Comparison of ENCODE assay signal across 8 mouse cellular contexts in genomic region chr7:100431103-100431502, GRCm38 (mm10). TPM values are rescaled to one million over a fixed set of nuclear protein-coding genes. Genes with fewer than 3 reads are reported as not detected.
DNase-seq lines count a peak whose midpoint lies in the region; ATAC-seq and TF ChIP-seq lines count a peak whose summit lies in the region.

No protein-coding gene starts in this region.

- H3K9ac ChIP-seq in midbrain, postnatal 0 days (replicated peaks; ENCODE audit: low read length, poor library complexity, severe bottlenecking): no peak overlapping the region
- H3K9ac ChIP-seq in midbrain, embryonic 15.5 days: no peak overlapping the region
- no peak overlapping the region for H3K9ac ChIP-seq in heart, embryonic 12.5 days
- H3K9ac ChIP-seq in forebrain, postnatal 0 days: no peak overlapping the region

- H3K4me1 ChIP-seq in midbrain, postnatal 0 days (ENCODE audit: insufficient read depth, low read length): no peaks in the 10 kb centered on the region
- H3K4me1 ChIP-seq in midbrain, embryonic 15.5 days: no peaks in the 10 kb centered on the region
- peaks cover 21% of the 10 kb centered on the region for H3K4me1 ChIP-seq in heart, embryonic 12.5 days (replicated peaks)
- no peaks in the 10 kb centered on the region for H3K4me1 ChIP-seq in forebrain, postnatal 0 days (ENCODE audit: insufficient read depth)

- H3K9me3 ChIP-seq in midbrain, postnatal 0 days (ENCODE audit: low read length): no peaks in the 10 kb centered on the region
- no peaks in the 10 kb centered on the region for H3K9me3 ChIP-seq in midbrain, embryonic 15.5 days
- no peaks in the 10 kb centered on the region for H3K9me3 ChIP-seq in heart, embryonic 12.5 days (replicated peaks)
- no peaks in the 10 kb centered on the region for H3K9me3 ChIP-seq in forebrain, postnatal 0 days (ENCODE audit: low read length)

- H3K4me2 ChIP-seq in midbrain, postnatal 0 days (ENCODE audit: low read depth, low read length, poor library complexity, severe bottlenecking): no peak overlapping the region
- H3K4me2 ChIP-seq in midbrain, embryonic 15.5 days: no peak overlapping the region
- H3K4me2 ChIP-seq in heart, embryonic 12.5 days: no peak overlapping the region
- no peak overlapping the region for H3K4me2 ChIP-seq in forebrain, postnatal 0 days (ENCODE audit: low read depth)

- 82% methylated on average over 5 of the region's 5 CpGs for WGBS in midbrain, postnatal 0 days
- 84% methylated on average over 5 of the region's 5 CpGs for WGBS in midbrain, embryonic 15.5 days
- 58% methylated on average over 5 of the region's 5 CpGs for WGBS in heart, embryonic 12.5 days
- WGBS in forebrain, postnatal 0 days: 46% methylated on average over 5 of the region's 5 CpGs

- peaks cover 55% of the 10 kb centered on the region for H3K36me3 ChIP-seq in midbrain, postnatal 0 days (ENCODE audit: insufficient read depth, low read length)
- peaks cover 52% of the 10 kb centered on the region for H3K36me3 ChIP-seq in midbrain, embryonic 15.5 days (replicated peaks)
- H3K36me3 ChIP-seq in heart, embryonic 12.5 days: peaks cover 72% of the 10 kb centered on the region
- H3K36me3 ChIP-seq in forebrain, postnatal 0 days (ENCODE audit: insufficient read depth): peaks cover 66% of the 10 kb centered on the region

- no peak for TF ChIP-seq CTCF in midbrain, postnatal 0 days (IDR thresholded peaks at IDR 0.05)
- no peak for TF ChIP-seq CTCF in forebrain, postnatal 0 days (IDR thresholded peaks at IDR 0.05; ENCODE audit: low read depth)

- no peaks in the 10 kb centered on the region for H3K27me3 ChIP-seq in midbrain, postnatal 0 days (ENCODE audit: insufficient read depth, low read length)
- no peaks in the 10 kb centered on the region for H3K27me3 ChIP-seq in midbrain, embryonic 15.5 days (replicated peaks)
- H3K27me3 ChIP-seq in heart, embryonic 12.5 days (replicated peaks): no peaks in the 10 kb centered on the region
- no peaks in the 10 kb centered on the region for H3K27me3 ChIP-seq in forebrain, postnatal 0 days (ENCODE audit: insufficient read depth, low read length)

- no peak for ATAC-seq in cerebellum, adult (ENCODE audit: insufficient number of reproducible peaks, low FRiP score, low TSS enrichment)
- no peak for ATAC-seq in midbrain, postnatal 0 days (ENCODE audit: low FRiP score)
- no peak for ATAC-seq in midbrain, embryonic 15.5 days (replicated peaks)
- peak; percentile 81 for ATAC-seq in heart, embryonic 12.5 days (ENCODE audit: insufficient number of reproducible peaks, low FRiP score)
- ATAC-seq in forebrain, postnatal 0 days: no peak

- no peak overlapping the region for H3K27ac ChIP-seq in midbrain, postnatal 0 days (ENCODE audit: low read depth, low read length)
- no peak overlapping the region for H3K27ac ChIP-seq in midbrain, embryonic 15.5 days
- peak overlapping the region; percentile 64 for H3K27ac ChIP-seq in heart, embryonic 12.5 days (ENCODE audit: poor library complexity, severe bottlenecking)
- no peak overlapping the region for H3K27ac ChIP-seq in forebrain, postnatal 0 days (ENCODE audit: low read depth, low read length)

- DNase-seq in cerebellum, postnatal 10 days: peak; percentile 13 to 22
- peak; percentile 9 for DNase-seq in midbrain, postnatal 0 days (ENCODE audit: low spot score)
- DNase-seq in lung, postnatal 14 days: peak; percentile 79
- DNase-seq in cerebellum, adult 18-20 months: no peak
- DNase-seq in forebrain, postnatal 0 days: no peak

- H3K4me3 ChIP-seq in midbrain, postnatal 0 days (ENCODE audit: low read depth, low read length): no peak overlapping the region
- no peak overlapping the region for H3K4me3 ChIP-seq in midbrain, embryonic 15.5 days
- H3K4me3 ChIP-seq in heart, embryonic 12.5 days: no peak overlapping the region
- no peak overlapping the region for H3K4me3 ChIP-seq in forebrain, postnatal 0 days (ENCODE audit: low read depth, low read length)

RNA-seq across cellular contexts. Expression of gene Ucp3, which starts 41.7 kb away (rescaled TPM):
- not detected in 2 replicates for total RNA-seq in midbrain, postnatal 0 days (2014; rRNA removed)
- polyA plus RNA-seq in midbrain, postnatal 0 days (2015; fragmentation: Nextera tagmentation; extraction: Ambion mirVana): 0.06 and 0.16 TPM in 2 replicates
- not detected in 2 replicates for polyA plus RNA-seq in midbrain, embryonic 15.5 days (2015; fragmentation: Nextera tagmentation; extraction: Ambion mirVana)
- polyA plus RNA-seq in heart, embryonic 12.5 days (2016; fragmentation: Nextera tagmentation; extraction: Ambion mirVana): 0.10 and 0.20 TPM in 2 replicates
- total RNA-seq in forebrain, postnatal 0 days (2014; rRNA removed): 0.15 and 0.19 TPM in 2 replicates
- not detected in 2 replicates for polyA plus RNA-seq in forebrain, postnatal 0 days (2015; fragmentation: Nextera tagmentation; extraction: Ambion mirVana)

RNA-seq across cellular contexts. Expression of gene Ppme1, which starts 59.0 kb away (rescaled TPM):
- 159 and 172 TPM in 2 replicates for total RNA-seq in midbrain, postnatal 0 days (2014; rRNA removed)
- polyA plus RNA-seq in midbrain, postnatal 0 days (2015; fragmentation: Nextera tagmentation; extraction: Ambion mirVana): 149 and 161 TPM in 2 replicates
- polyA plus RNA-seq in midbrain, embryonic 15.5 days (2015; fragmentation: Nextera tagmentation; extraction: Ambion mirVana): 183 and 188 TPM in 2 replicates
- polyA plus RNA-seq in heart, embryonic 12.5 days (2016; fragmentation: Nextera tagmentation; extraction: Ambion mirVana): 52.5 and 55.6 TPM in 2 replicates
- 114 and 122 TPM in 2 replicates for total RNA-seq in forebrain, postnatal 0 days (2014; rRNA removed)
- polyA plus RNA-seq in forebrain, postnatal 0 days (2015; fragmentation: Nextera tagmentation; extraction: Ambion mirVana): 142 and 155 TPM in 2 replicates

RNA-seq across cellular contexts. Expression of gene C2cd3, which starts 59.1 kb away (rescaled TPM):
- 22.2 and 26.6 TPM in 2 replicates for total RNA-seq in midbrain, postnatal 0 days (2014; rRNA removed)
- 8.1 and 8.5 TPM in 2 replicates for polyA plus RNA-seq in midbrain, postnatal 0 days (2015; fragmentation: Nextera tagmentation; extraction: Ambion mirVana)
- polyA plus RNA-seq in midbrain, embryonic 15.5 days (2015; fragmentation: Nextera tagmentation; extraction: Ambion mirVana): 20.3 and 22.4 TPM in 2 replicates
- polyA plus RNA-seq in heart, embryonic 12.5 days (2016; fragmentation: Nextera tagmentation; extraction: Ambion mirVana): 20.0 and 20.1 TPM in 2 replicates
- 20.1 and 21.8 TPM in 2 replicates for total RNA-seq in forebrain, postnatal 0 days (2014; rRNA removed)
- 5.9 and 8.9 TPM in 2 replicates for polyA plus RNA-seq in forebrain, postnatal 0 days (2015; fragmentation: Nextera tagmentation; extraction: Ambion mirVana)

Comparison
In these comparisons a context has a peak if more than half of its experiments do, and no peak if none do; other contexts are left out.
1. DNase-seq: peak in cerebellum, postnatal 10 days (2 of 2), midbrain, postnatal 0 days (single experiment) and lung, postnatal 14 days (single experiment); none in cerebellum, adult 18-20 months (0 of 2) and forebrain, postnatal 0 days (single experiment).